Mouse (Mus musculus) kidney, adult 9 months (tissue): ENCODE results near the gene Tmprss7.

Source experiments
- DNase-seq: peaks from one replicate; pipeline ENCODE4 v3.0.0; 2022

Tmprss7 gene

DNA sequence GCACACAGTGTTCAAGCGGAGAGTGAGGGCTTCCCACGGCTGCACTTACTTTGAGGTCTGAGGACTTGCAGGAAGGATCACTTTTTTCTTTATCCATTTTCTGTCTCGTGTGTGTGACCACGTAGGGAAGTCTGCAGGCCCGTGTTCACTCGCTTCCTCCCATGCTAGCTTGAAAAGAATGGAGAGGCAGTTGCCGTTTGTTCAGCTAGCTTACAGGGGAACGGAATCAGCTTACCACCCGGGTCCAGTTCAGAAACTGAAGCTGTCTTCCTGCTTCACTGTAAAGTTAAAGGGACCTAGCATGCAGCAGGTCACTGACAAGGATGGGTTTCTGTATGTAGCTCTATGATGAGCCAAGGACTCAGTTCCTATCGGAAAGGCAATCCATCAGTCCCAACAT lies at the start of gene Tmprss7:
Tmprss7 (minus strand) TSS at position 101 of the 400 bp plus-strand sequence.
- DNase-seq, result no peak

DNA sequence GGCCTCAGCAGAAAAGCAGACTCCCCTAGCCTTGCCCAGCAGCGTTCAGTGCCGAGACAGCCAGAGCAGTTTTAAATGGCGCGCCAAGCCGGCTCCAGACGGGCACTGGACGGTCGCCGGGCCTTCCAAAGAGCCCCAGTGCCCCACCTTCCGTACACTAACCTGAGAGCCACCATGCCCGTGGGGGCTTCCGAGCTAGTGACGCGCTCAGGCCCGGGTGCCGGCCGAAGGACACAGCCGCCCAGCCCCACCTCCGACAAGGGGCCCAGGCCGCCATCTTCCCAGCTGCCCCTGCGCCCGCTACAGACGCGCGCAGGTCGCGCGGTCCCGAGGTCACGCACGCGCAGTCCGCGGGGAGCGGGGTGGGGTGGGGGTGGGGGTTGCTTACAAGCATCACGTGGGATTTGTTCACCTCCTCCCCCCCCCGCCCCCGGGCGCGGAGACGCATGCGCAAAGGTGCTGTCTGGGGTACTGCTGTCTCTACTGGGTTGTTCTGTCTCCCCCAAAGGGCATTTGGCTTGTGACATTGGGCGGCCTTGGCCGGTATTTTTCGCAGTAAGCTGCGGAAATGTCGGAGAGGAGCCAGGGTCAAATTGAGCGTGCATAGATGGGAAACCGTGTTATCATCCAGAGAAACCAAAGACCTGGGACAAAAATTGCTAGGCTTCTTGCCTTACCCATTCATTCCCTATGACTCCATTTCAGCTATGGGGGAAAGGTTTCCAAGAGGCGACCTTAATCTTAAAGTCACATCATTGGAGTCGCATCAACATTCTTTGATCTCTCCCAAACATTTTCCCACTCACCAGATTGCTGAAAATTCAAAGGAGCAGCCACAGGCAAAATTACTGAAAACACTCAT lies 49.4 kb upstream of the Tmprss7 start, which contains the start of gene Abhd10:
Abhd10 (minus strand) TSS at position 341 of the 862 bp plus-strand sequence.
- DNase-seq, result peak; percentile 96

DNA sequence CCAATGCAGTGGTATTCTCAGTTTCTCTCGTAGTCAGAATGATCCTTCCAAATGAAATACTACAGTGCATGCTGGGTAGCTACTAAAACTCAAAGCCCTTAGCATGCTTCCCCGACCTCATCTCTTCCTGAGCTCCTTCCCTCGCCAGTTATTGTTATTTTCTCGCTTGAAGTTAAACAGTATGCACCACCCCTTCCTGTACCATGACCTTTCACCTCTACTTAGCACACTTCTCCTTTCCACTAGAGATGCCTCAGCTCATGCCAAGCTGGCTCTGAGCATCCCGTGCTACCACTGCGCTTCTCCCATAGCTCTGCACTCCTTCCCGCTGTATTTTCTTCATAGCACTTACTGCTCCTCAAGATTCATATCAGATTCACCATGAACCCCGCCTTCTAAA lies 44.4 kb upstream of the Tmprss7 start:
- no peak for DNase-seq

DNA sequence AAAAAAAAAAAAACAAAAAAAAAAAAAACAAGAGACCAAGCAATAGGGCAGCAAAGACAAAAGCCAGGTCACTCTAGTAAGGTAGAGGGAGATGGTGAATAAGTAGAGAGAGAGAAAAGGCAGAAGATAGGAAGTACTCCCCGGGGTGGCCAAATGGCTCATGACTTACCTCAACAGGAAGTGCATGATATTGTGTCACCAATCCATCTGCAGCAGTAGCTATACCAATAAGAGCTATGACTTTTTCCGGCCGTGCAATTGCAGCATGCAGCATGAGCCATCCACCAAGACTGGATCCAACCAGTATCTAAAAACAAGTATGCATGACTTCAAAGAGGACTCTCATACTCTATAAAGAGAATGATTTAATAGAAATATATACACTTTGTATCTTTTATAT lies 43.3 kb upstream of the Tmprss7 start:
- DNase-seq, result no peak

DNA sequence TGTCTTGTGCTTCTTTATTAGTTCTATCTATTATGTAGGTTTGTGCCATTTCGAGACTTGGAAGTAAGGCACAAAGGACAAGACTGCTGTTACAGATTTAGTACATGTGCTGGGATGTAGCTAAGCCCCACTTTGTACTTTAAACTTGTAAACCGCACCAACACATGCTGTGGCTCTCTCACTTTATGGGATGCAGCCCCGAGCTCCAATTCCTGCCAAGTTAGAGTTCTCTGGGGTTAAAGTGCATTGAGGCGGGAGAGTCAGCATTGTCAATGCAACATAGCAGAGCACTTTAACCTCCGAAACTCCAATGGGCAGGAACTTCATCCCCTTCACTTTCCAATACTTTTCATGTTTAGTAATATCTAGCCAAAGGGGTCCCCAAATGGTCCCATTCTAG lies 35.7 kb upstream of the Tmprss7 start:
- peak; percentile 74 for DNase-seq

DNA sequence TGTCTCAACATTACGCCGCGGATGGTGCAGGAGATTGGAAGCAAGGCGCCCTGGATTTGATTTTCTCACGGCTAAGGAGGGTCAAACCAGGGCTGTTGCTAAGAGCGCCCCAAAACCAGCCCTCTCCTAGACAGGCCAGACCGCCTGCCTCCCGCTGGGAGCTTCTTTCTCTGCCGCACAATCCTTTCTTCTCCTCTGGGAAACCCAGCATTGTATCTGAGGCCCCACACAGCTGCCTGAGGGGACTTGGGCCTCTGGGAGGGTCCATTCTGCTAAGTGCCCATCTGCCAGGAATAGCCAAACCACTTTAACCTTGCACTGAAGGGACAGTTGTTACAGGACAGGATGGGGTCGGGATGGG lies 31.3 kb upstream of the Tmprss7 start:
- no peak for DNase-seq

DNA sequence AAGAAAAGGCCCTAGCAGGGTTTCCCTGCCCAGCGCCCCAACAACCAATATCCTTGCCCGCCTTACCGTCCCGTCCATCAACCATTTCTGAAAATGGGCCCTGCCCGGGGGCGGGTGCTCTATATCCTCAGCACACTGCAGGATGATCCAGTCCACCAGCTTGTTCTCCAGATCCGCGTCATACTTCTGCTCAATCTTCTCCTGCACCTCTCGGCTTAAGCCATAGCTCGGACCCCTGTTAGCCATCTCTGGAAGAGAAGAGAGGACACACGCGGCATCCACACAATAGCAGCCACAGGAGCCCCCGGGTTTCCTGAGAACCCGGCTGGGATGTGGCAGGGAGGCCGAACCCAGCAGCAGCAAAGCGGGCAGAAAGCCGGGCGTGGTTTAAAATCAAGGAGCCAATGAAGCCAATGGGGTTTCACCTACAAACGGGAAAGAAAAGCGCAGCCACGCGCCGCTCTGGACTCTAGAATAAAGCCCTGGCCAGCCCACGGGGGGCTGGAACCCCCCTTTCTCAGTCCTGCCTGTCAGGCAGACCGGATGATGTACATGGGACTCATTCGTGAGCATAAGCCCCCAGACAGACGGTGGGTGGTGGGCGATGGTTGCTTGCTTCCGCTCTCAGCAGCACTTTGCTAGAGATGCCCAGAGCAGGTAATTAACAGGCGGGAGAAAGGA lies 30.7 kb upstream of the Tmprss7 start, which contains the start of gene Tagln3:
Tagln3 (minus strand) TSS at position 548 of the 681 bp plus-strand sequence.
- no peak for DNase-seq

DNA sequence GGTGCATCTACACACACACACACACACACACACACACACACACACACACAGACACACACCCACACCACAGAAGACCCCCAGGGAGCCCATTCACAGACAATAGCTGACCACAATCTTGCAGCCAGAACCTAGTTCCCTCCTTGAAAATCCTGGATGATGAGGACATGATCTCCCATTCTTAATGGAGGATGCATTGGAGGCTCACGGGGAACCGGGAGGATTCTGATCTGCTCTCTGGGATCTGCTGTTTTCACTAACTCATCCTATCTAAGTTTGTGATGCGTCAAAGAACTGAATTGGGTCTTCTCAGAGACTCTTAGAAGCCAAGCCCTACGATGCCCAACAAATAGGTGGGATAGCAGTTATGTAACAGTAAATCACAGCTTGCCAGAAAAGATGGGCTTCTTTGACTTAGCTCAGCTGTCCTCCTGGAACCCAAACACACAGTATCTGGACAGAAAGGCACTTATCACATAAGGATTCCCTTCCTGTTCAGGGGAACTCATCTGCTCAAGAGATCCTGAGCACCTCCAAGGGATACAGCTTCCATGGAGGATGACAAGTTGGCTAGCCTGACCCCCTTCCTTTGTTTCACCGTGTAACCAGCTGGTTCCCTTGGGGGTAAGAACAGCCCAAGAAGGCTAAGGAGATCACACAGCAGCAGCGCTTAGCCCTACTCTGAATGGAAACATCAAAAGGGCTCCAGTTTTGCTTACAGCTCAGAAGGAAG lies 29.9 kb upstream of the Tmprss7 start:
- DNase-seq, result no peak

DNA sequence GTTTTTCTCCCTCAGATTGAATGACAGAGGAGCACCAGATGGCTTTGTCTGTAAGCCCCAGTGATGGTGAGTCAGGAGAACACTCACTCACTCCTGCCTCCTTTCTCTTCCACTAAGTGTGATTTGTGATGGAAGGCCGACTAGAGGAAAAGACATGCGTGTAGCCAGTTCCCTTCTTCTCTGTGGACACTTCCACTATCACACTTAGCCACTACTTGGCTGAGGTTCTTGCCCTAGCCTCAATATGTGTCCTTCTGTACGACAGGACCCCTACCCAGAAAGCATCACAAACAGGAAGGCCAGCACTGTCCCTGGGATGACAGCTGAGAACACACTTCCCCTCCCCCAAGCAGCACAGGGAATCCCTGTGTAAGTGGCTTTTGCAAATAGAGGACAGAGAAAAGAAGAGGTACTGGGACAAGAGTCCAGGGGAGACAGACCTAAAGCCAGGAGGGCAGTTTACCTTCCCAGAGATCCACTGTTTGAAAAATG lies 29.0 kb upstream of the Tmprss7 start:
- no peak for DNase-seq

DNA sequence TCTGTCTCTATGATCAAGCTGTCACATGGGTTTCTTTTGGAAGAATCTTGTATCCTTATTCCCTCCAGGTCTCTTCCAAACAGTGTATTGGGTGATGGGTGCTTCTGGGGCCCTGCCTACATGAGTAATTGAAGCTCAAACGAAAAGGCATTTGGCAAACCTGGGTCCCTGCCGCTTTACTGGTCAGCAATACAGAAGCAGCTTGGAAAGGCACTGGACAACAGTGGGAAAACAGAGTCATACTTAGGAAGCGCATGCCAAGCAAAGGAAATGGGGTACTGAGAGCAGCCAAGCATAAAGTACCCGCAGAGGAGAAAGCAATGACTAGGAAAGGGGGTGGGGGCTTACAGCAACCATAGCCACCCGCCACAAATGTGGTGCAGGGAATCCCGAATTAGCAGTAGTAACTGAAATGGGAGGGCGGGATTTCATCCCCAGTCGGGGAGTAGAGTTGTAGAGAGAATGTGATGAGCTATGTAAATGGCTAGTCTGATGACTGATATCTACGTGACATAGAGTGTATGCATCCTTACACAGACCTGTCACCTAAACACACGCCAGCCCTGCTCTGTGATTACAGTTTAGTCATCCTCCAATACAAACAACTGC lies 26.7 kb upstream of the Tmprss7 start:
- DNase-seq, result no peak

DNA sequence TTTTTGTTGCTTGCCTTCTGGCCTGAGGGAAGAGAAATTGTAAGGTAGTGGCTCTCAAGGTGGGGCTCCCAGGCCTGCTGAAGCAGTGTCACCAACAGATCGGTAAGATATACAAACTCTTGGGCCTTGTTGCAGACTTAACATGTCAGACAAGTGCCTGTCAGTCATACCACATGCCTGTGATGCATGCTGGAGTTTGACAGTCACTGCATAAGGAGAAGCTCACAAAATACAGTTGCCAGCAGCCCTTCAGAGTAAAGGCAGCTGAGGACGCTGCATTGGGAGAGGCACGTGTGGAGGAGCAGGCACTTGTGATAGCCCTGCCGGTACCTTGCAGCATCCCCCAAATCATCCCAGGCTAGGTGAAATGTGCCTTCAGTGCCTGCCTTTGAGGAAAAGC lies 24.8 kb upstream of the Tmprss7 start:
- no peak for DNase-seq

DNA sequence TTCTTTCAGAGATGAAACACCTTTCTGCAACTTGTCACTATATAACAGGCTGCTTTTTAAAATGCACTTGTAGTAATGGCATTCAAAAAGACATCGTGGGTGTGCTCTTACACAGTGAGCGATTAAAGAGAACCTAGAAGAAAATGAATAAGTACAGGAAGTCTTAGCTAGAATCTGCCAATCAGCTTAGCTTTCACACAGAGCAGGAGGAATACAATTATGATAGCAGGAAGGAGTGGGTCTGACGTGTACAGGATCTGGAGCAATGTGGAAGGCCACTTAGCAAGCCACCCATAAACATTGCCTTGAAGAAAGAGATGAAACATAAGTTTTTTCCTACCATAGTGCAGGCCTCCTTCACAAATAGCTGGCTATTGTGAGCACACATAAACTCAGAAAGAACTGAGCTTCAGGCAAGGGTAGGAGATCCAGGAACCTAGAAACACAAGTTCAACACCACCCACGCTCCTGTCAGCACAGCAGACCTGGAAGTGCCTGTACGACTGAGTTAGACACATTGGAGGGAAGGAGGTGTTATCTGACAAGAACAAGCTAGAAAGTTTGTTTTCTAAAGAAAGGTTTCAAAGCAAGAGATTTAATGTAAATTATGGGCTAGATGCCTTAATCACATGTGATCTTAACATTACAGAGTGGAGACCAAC lies 21.2 kb upstream of the Tmprss7 start:
- no peak for DNase-seq

DNA sequence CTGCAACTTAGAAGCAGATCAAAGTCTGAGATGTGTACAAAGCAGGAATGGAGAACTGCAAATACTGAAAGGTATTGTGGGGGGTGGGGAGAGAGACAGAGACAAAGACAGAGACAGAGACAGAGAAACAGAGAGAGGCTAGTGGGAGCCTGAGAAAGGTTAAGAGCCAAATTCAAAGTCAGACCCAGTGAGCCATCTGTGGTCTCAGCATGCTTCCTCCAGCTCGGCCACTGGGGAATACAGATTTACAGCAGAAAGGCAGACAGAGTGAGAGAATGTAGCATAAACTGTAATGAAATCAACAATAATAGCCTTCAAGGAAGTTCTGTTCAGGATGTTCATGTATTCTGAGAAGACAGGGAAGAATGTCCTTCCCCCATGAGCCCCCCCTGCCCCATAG lies 20.4 kb upstream of the Tmprss7 start:
- no peak for DNase-seq

DNA sequence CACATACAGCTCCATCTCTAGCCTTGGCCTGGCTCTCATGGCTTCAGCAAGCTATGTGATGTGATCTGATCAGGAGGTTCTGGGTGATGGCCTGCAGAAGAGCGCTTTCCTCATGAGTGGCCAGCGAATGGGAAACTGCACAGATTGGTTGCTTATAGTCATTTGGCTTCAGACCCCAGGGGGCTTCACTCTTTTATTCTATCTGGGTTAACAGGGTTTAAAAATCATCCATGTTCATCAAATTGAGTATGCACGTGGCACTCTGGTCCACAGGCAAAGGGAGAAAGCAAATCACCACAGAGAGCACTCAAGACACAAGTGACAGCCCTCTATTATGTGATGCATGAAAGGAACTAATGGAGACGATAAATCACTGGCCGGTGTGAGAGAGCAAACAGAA lies 19.8 kb upstream of the Tmprss7 start:
- no peak for DNase-seq

DNA sequence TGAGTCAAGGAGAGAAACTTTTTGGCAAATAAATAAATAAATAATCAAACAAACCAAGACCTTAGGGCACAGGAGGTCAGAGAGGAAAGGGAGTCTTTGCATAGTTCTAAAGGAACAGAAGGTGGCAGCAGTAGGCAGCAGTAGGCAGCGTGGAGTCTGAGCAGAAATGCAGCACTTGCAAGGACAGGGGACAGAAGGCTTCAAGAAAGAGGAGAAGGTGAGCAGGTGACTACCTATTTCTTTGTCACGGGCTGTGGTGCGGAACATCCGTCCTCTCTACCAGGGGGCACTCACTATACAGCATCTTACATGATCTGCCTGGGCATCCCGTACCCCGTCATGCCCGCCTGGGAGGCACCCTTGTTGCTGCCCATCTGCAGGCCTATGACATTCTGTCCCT lies 17.8 kb upstream of the Tmprss7 start:
- DNase-seq, result peak; percentile 35

DNA sequence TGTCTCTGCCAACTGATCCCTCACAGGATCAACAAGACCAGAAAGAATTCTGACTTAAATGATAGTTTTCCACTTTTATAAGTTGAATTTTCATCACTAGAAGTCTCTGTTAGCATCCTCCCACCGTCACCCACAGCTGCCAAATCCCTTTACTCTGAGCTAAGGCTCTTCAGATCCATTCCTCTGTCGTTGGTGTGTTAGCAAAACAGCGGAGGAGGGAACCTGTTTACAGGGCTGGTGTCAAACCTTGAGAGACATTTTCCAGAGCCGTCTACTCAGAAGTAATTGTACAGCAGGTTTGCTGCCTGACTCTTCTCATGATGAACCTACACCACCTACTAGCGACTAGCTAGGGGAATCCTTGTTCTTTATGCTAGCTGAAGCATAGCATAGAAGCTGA lies 5.8 kb upstream of the Tmprss7 start:
- DNase-seq, result no peak

DNA sequence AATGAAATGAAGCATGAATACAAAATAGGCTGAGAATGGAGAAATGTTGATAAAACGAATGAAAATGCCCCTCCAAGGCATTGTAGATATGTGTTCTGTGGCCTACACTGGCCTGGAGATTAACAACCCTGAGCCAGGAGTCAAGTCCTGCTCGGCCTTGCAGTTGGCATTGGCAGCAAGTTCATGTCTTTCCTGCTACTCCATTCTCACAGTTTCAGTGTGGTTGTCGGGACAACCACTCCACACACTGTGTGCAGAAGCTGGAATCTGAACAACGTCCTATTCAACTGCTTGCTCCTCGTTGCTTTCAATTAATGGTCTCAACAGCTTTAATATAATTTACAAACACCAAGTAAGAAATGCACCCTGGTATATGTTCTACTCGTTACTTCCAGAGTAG lies 4.5 kb upstream of the Tmprss7 start:
- no peak for DNase-seq

DNA sequence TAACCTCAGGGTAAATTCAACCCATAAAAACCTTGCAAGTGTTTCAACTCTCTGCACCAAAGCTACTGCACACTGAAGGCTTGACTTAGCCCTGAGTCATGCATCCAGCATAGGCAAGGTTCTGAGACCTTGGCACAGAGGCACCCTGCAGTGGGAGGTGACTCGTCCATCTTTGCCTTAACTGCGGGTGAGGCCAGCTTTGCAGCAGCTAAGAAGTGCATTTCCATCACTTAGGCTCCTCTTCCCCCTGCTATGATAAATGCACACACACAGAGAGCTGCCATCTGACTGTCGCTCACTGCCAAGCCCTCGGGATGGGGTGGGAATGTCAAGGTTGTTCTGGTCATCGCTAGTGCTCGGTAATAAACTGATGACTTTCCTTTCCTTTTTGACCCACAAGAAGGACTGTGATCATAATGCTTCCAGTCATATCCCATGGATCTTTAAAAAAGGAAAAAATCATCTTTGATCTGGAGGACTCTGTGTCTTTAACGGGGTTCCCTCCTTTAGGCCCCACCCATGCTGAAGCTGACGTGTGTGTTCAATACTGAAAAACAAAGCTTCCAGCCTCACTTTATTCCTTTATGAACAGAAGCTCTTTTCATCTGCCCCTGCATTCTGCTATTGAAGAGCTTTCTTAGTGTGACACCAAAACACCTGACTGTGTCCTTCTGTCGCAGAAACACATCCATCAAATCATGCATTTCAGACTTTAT lies 2.1 kb upstream of the Tmprss7 start:
- DNase-seq, result no peak

DNA sequence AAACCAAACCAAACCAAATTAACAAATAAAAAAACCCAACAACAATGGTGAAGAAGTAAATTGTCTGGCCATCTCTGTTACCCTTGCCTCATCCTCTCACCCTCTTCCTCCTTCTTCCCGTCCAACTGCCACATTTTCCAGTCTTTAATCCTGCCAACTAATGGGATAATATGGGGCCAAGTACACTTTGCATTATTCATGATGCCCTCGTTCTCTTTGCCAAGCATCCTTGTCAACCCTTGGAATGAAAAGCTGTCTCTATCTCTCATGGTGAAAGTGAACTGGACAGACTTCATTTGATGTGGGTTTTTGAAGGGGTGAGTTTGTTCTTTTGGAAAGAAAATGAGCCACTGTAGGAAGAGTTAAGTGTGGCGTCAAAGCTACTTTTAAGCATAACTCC lies 607 bp downstream of the Tmprss7 start:
- DNase-seq, result no peak

DNA sequence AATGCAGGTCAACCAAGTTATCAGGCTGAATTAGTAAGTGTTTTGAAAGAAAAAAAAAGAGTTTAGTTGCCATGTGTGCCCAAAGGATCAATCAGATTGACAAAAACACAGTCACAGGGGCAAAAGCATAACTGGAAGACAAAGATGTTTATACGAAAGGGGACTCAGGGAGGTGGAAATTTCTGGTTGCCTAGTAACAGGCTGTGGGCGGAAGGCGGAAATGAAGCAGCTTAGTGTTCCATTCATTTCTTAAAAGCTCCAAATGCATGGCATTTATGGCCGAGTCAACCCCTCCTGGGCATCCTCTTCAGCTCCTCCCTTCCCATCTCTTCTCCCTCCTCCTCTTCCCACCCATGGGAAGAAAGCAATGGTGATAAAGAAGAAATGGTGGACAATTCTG lies 3.3 kb downstream of the Tmprss7 start:
- no peak for DNase-seq

DNA sequence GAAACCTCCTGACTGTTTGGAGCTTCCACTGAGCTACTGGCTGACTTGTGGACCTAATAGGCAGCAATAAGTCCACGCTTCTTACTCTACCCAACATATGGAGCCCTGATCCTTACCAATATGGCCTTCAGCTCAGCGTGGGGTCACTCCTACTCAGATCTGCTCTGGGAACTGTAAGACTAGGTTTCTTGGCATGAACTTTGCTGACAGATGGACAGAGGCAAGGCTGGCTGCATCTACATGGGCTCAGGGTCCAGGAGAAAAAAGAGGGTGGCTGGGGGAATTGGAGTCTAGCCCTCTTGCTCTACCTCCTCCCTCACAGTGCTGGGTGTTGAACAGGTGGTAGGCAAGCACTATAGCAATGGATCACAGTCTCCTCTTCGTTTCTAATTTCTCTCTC lies 6.6 kb downstream of the Tmprss7 start:
- no peak for DNase-seq

DNA sequence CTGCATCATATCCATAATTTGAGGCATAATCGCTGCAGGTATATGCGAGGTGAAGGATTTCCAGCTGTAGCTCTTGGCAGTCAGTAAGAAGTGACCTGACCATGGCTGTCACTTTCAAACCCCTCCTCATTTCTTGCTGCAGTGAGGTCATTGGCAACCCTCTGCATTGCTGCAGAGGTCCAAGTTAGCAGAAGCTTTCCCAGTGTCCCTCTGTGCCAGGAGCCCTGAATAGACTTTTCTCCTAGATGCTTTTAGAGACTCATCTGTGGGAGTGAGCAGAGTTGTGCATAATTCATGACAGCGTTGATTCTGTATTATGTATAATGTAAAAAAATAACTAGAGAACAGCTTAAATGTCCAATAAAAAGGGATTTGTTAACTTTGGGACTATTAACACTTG lies 8.2 kb downstream of the Tmprss7 start:
- DNase-seq, result no peak
